Mouse (Mus musculus): Measurements from ENCODE around the gene Ipcef1.
"Not testable (repeated sequence)": the region's sequence is repeated elsewhere in the genome, so short reads cannot be mapped to it uniquely, and the experiment has no call there.

Ipcef1 gene

DNA sequence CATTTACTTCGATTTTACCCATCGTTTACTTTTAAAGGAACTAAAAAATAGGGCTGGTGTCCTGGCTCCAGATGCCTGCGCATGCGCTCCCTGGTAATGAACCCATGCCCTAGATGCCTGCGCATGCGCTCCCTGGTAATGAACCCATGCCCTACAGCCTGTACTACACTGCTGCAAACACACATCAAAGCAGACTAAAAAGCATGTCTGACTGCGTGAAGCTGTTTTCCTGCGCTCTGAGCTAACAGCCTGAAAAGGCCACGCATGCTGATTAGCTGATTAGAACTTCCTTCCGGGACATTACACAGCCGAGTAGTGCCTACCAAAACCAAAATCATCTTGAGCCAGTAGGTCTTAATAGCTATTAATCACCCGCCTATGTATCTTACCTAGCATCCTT, 16.7 kb downstream of the Ipcef1 start:
- no peak for DNase-seq (ENCODE audit: low spot score in 2 of 2)

DNA sequence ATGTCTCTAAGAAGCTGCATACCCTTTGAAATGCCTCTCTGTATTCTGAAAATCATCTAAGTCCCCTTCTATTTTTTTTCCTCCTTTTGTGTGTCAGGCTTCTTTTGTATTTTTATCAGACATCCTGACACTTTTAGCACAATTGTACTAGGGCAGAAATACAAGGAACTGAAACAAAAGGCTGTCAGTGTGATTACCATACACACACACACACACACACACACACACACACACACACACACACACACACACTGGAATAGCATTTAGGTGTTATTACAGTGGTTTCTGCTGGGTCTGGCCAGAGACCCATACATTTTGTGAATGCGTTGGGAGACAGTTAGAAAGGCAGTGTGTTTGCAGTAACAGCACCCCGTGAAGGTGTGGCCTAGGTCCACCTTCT, 18.8 kb downstream of the Ipcef1 start:
- no peak for DNase-seq (ENCODE audit: low spot score in 2 of 2)

DNA sequence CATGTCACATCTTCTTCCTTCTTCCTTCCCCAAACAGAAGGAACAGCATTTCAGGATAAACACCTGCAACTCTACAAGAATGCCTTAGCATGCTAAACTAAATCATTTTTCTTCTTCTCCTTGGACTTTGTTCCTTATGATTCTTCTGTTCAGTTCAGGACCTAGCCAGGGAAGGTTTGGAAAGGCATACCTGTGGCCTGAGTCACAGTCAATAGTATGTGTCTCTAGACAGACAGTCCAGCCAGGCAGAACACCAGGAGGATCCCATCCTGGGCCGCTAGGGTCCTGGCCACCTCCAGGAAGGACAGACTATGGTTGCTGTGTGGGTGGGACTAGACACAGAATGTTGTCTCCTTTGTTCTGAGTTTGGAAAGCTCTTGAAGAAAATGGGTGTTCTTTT, 27.2 kb downstream of the Ipcef1 start:
- DNase-seq (ENCODE audit: low spot score in 2 of 2), result no peak

DNA sequence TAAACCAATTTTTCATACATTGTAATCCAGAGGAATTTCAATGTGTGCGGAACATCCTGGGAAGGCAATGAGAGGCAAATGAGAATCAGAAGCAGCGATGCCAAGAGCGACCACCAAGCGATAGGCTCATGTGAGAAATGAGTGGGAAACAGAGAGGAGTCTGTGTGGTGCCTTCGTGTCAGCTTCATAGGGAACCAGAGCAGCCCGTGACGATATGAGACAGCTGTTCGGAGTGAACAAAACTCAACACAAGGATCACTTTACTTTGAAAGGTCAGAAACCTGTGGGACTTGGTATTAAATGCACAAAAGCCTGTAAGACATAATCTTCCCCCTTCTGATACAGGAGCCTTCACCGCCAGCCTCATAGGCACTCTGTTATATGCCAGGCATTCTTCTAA, 31.7 kb downstream of the Ipcef1 start:
- DNase-seq (ENCODE audit: low spot score in 2 of 2), result no peak

DNA sequence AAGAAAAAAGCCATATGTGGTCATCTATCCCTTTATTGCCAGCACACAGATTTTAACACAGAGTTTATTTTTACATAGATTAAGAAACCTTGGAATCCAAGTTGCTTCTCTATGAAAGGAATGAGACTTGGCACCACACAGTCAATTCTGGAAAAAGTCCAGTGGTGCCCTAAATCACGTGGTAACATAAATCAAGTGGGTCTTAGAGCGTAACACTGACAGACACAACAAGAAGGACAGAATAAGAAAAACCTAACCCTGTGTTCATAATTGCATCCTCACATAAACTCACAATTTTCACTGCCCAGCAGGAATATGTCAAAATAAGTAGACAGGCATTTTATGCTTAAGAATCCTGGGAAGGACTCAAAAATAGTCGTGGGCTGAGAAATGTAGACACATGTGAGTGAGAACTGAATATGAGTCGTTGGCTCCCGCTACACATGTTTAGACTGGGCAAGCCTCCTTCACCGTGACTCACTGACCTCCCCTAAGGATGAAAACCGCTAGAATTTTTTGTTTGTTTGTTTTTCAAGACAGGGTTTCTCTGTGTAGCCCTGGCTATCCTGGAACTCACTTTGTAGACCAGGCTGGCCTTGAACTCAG, 32.4 kb downstream of the Ipcef1 start:
- DNase-seq (ENCODE audit: low spot score in 2 of 2), result no peak

DNA sequence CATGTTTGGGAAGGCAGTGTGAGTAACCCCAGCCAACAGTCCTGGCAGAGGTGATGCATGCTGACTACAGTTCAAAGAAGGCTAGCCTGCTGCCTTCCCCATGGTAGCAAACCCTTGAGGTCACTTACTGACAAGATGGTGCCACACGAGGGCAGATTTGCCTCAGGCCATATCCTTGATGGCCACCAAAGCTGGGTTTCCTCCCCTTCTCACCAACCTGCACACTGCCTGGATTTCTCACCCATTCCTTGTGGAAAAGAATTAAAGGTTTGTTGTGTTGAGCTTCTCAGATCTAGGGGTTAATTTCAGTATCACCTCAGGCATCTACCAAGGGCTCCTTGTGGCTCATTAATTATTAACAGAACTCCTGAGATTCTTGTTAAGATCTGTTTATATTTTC, 37.1 kb downstream of the Ipcef1 start:
- no peak for DNase-seq (ENCODE audit: low spot score in 2 of 2)

DNA sequence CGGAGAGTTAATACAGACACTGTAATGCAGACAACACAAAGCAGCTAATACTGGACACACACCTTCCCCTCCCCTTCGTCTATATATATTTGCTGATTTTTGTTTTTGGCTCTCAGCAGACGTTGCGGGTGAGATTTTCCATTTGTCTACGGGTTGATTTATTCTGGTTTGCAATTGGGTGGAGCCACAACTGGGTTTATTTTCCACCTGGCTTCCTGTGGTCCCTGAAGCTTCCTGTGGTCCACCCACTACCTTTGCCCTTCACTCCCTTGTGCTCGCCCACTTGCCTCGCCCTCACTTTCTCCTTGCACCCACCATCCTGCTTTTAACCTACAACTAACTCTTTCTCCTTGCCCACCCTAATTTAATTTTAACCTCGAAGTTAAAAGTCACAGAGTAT, 41.7 kb downstream of the Ipcef1 start:
- DNase-seq (ENCODE audit: low spot score in 2 of 2), result no peak

DNA sequence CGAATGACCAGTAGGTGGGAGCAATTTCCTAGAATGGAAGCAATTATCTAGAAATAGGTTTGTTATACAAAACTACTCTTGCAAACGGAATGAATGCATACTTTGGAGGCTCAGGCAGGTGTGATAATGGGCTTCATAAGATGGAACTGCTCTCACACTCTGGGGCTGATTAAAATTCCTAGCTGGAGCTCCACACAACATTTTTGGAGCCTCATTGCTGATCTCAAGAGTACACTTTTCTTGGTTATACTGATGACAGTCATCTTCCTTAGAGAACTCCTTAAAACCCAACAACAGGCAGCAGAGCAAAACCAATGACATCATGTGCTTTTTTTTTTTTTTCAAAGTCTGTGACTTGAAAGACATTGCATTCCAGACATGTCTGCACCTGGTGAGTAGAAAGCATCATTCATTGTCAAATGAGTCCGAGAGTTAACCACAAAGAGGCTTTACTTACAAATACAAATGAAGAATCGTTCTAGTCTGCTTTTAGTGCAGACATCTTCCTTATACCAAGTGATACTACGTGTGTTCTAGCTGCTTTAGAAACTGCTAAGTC, 47.2 kb downstream of the Ipcef1 start:
- no peak for DNase-seq (ENCODE audit: low spot score in 2 of 2)

DNA sequence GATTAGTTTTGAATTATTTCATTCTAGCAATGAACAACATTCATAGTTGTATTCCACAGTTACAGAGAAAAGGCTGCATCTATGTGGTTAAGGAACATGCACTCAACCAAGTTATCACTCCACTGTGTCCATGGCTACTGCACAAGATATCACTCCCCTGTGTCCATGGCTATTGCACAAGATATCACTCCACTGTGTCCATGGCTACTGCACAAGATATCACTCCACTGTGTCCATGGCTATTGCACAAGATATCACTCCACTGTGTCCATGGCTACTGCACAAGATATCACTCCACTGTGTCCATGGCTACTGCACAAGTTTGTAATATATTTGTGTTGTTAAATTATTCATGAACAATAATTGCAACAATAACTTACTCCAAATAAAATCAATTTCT, 48.4 kb downstream of the Ipcef1 start:
- not testable (repeated sequence) for DNase-seq (ENCODE audit: low spot score in 2 of 2)

DNA sequence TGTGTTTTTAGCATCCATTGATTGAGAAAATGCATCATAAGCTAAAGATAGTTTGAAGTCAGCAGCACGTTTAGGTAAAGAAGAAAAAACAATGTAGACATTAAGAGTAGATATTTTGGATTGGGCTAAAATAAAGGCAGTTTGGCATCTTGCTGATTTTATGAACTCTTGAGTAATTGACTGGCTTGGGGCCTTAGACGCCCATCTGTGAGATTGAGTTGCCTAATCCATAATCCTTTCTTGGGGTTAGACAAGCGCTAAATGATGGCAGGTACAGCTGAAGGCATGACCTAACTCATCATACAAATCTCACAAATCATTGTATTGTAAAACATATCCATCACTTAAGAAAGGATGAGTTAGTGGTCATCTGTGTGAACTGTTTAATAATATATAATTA, 52.9 kb downstream of the Ipcef1 start:
- DNase-seq (ENCODE audit: low spot score in 2 of 2), result no peak

DNA sequence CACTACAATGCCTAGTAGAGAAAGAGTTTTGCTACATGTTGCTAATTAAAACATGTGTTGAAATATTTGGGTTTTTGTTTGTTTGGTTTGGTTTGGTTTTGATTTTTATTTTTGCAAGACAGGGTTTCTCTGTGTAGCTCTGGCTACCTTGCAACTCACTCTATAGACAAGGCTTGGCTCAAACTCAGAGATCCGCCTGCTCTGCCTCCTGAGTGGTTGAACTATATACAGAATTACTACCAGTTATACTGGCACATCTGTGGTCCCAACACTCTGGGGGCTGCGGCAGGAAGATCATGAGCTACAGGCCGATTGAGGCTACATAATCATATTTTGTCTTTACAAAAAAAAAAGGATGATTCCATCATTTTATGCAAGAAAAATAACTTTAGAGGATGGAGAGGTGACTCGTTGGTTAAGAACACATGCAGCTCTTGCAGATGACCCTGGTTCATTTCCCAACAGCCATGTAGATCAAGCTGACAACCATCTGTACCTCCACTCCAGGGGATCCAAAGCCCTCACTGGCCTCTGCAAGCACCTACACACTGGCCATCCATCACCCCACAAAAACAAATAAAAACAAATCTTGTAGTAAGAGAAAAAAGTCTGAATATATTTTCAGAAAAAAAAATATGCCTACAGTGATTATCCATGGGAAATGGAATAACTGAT, 53.6 kb downstream of the Ipcef1 start:
- no peak for DNase-seq (ENCODE audit: low spot score in 2 of 2)

DNA sequence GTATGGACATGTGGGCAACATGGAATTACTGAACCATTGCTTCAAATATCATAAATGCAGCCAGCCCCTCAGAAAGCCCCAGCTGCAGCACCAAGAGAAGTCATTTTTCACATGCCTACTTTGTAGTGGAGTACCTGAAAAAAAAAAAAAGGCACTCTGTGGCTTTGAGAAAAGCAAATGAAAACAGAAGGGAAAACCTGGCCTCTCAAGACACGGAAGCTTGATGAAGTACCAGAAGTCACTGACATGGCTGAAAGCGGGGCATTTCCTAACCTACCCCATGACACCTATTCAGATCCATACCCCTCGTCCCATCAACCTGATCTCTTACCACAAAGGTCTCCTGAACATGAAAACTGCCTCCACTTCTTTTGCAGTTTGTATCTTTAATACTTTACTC, 55.4 kb downstream of the Ipcef1 start:
- DNase-seq (ENCODE audit: low spot score in 2 of 2), result no peak

DNA sequence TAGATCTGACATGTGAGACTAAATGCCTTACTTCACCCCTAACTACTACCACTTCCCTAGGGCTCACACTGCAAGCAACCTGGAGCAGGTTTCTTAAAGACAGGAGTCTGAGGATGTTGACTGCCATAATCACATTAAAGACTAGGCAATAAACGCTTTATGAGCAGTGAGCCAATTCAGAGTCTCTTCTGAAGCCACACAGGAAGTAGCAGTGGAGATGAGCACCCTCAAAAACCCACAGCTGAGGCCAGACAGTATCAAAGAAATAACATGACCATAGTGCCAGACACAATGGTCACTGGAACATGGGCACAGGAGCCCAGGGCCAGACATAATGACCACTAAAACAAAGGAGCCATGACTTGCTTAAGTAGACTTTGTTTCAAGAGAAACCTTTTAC, 63.7 kb downstream of the Ipcef1 start:
- no peak for DNase-seq (ENCODE audit: low spot score in 2 of 2)

DNA sequence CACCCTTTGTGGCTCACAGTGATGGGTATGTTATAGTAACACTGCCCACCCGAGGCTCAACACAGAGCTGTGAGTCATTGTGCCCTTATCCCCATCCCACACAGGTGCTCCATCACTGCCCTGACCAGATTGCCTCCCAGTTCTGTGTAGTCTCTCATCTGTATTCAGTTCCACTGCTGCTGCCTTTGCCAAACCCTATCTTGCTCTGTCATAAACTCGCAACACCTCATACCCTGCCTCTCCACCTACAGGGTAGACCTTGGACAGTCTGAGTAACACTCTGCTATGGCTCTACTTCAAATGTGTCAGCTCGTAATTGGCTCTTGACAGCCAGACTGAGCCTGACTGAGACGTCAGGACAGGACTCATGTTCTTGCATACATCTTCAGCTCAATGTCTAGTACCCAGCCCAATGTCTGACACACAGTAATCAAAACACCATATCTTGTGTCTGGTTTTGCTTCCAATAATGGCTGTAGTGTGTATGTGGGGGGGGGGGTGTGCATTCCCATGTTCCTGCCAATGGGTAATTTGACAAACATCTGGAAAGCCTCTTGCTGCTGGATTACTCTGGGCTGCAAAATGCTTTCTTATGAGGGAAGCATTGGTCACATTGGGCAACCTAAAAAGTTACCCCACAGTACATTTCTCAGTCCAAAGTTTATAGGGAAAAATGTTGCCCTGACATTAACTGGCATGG, 64.7 kb downstream of the Ipcef1 start:
- DNase-seq (ENCODE audit: low spot score in 2 of 2), result no peak

DNA sequence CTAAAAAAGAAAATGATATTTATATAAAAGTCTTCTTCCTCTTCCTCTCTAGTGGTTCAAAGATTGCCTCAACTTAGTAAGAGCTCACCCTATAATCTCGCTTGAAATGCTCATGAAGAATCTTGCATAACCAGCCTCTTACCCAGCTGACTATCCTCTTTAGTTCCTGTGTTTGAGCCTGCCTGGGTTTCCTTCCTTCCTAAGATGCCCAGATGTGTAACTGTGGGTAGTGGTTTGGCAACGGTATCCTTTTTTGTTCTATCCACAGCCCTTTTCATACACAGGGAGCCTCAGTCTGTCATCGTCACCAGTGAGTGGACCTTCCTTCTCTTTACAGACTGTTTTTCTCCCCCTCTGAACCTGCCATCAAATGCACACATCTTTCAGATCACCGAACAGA, 66.0 kb downstream of the Ipcef1 start:
- no peak for DNase-seq (ENCODE audit: low spot score in 2 of 2)

DNA sequence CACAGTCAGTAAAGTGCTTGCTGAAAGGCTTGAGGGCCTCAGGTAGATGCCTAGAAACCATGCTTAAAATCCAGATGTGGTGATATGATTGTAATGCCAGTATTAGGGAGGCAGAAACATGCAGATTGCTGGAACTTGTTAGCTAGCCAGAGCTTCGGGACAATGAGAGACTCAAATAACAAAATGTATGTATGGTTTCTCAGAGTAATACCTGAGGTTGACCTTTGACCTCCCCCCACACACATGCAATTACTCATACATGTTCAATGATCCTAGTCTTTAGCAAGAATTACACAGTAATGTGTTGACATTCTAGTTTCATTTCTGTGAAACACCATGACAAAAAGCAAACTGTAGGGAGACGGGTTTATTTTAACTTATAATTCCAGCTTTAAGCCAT, 68.8 kb downstream of the Ipcef1 start:
- no peak for DNase-seq (ENCODE audit: low spot score in 2 of 2)

DNA sequence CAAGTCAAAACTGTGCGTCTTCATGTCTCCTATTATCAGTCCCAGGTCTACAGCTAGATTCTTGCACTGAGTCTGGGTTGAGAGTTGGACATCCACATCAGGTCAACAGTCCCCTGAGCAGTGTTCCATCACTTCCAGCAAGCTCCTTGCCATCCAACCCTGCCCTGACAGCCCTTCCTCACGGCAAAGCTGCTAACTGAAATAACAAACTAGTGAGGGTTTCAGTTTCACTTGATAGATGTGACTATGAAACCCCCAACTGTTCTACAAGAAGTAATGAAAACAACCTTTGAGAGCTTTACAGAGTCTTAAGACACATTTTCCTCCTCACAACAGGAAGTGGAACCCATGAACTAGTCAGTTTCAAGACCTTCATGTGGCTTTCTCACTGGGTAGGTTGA, 69.5 kb downstream of the Ipcef1 start:
- no peak for DNase-seq (ENCODE audit: low spot score in 2 of 2)

DNA sequence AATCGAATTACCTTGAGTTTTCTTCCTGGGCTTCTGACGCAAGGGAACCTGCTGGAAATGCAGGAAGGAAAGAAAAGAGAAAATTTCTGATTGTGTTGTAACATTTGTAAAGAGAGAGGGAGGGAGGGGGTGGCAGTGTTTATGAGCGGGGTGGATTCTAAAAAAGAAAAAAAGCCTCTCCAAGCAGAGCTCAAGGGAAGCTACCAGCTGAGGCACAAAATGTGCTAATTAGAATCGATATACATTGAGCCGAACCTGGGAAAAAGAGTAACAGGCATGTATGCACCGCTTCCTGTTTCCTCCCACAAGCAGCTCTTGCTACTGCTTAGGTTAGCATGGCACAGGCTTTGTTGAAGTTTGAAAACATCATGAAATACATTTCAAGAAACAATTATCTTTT, 72.0 kb downstream of the Ipcef1 start:
- DNase-seq (ENCODE audit: low spot score in 2 of 2), result no peak

DNA sequence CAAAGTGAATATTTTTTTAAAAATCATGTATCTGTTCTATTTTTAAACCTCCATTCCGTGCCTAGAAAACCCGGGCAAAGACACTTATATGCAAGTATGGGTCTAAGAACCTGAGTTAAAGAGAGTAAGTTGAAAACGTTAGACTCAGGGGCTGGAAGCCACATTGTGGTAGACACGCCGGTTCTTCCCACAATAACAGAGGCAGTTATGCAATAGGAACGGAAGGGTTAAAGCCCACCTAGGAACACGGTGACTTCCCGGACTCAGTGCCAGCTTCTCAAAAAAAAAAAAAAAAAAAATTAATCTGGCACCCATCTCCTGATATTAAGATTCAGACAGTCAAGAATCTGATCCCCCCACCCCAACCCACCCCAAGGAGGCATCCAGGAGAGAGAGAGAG, 72.5 kb downstream of the Ipcef1 start:
- no peak for DNase-seq (ENCODE audit: low spot score in 2 of 2)

DNA sequence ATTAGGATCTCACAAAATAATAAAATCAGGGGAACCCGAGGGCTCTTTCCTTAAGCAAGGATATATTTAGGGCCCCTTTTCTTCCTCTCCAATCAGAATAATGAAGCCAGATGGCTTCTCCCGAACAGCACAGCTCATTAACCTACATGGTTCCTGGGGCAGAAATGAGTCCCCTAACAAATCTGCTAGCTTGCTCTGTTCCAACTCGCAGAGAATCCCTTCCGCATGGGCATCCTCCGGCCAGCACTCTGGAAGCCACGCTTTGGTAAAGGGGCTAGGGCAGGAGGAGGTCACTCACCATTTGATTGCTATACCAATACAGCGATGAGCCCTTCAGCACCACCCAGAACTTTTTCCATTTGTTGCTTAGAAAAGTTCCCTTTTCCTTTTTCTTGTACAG, 73.1 kb downstream of the Ipcef1 start:
- DNase-seq (ENCODE audit: low spot score in 2 of 2), result no peak

DNA sequence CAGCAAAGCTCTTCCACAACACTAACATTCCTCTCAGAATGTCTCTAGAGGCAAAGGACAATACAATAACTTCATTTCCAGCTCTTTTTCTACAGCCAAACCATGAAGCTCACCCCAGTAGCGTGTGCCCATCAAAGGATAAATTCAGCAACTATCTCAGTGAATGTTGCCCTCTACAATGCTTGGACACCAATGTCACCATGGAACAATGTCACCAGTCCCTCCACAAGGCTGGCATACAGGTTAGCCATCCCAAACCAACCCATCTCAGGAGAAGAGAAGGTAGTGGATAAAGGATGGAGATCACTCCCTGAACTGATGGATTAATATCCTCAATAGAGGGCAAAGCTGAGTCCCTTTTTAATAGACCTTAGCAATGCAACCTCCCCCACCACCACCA, 73.5 kb downstream of the Ipcef1 start:
- no peak for DNase-seq (ENCODE audit: low spot score in 2 of 2)

DNA sequence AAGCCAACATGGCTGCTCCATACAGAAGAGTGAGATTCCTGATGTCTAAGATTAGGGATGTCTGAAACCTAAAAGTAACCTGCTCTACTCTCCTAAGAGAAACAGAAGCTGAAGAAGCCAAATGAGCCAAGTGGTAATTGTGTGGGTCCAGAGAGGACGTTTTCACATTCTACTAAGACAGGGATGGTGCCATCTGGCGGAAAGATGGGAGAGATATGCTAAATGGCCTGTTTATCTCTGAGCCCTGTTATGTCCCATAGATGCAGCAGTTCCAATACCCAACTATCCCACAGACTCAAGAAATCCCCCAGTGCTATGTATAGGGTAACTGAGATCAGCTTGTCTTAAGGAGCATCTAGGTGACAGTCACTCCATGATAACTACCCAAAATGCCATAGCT, 74.4 kb downstream of the Ipcef1 start:
- no peak for DNase-seq (ENCODE audit: low spot score in 2 of 2)

DNA sequence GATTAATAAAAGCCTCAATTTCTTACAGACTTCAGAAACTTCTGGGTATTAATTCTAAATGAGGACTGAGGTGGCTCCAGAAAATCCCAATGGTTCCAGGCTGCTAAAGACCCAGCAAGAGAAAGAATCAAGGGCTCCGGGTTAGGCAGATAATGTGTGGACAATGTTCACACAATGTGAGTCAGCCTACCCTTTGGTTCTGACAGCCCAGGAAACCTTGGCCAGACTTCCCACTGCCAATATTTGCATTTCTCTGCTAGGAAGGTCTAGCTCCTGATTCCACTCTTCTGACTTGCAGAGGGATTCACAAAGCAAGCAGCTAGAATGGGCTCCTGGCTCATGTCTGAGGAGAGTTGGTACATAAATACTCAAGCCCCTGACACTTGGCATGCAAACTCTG, 83.9 kb downstream of the Ipcef1 start:
- no peak for DNase-seq (ENCODE audit: low spot score in 2 of 2)
